Mouse (Mus musculus): ENCODE measurements around the gene Mmp19.
"Not testable (repeated sequence)": the region's sequence is repeated elsewhere in the genome, so short reads cannot be mapped to it uniquely, and the experiment has no call there.

GRCm38 (mm10) chr10:128823087-128823486 lies 32.4 kb downstream of the Mmp19 start:
- not testable (repeated sequence) for TF ChIP-seq CTCF (conservative IDR thresholded peaks at IDR 0.05; ENCODE audit: low read length); NANOG (IDR thresholded peaks at IDR 0.05; ENCODE audit: borderline replicate concordance, low read length); POU5F1 (IDR thresholded peaks at IDR 0.05; ENCODE audit: borderline replicate concordance, low read length)
